Mouse (Mus musculus) liver, embryonic 14.5 days (tissue): ENCODE measurements around the gene Gm20458.

Source experiments
- CTCF ChIP-seq: IDR thresholded peaks from 2 replicates; pipeline ENCODE4 v1.5.1; 2016; ENCODE audit warnings: antibody characterized with exemption, low read depth, control low read depth
- EP300 ChIP-seq: IDR thresholded peaks from 2 replicates; pipeline ENCODE4 v1.6.1; 2016; ENCODE audit warnings: antibody characterized with exemption, low read depth

DNA sequence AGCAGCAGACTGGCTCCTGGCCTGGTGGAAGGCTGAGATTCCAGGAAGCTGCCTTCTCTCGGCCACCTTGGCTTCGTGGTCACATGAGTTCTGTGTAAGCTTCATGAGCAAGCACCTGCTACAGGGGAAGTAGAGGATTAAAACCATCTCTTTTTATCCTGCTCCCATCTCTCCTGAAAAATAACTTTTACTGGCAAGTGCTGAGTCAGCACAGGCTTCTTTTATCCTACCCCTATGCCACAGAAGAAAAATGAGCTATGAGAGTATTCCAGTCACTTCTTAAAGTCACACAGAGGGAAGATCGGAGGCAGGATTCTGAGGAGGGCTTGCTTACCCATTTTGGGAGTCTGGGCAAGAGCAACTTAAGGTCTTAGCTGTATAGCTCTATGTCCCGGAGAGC is 76.2 kb downstream of the Gm20458 start:
- TF ChIP-seq CTCF (no peak), EP300 (no peak)
